Comparison of ENCODE assay signal across 8 mouse cellular contexts in genomic region chr15:102279783-102280520, GRCm38 (mm10). TPM values are rescaled to one million over a fixed set of nuclear protein-coding genes. Genes with fewer than 3 reads are reported as not detected.
DNase-seq lines count a peak whose midpoint lies in the region; ATAC-seq lines count a peak whose summit lies in the region.

No protein-coding gene starts in this region.

- H3K27ac ChIP-seq in midbrain, embryonic 16.5 days (ENCODE audit: low read length): peak overlapping the region; percentile 89

- peak overlapping the region; percentile 91 for H3K9ac ChIP-seq in midbrain, embryonic 16.5 days (ENCODE audit: low read depth, low read length)

- peaks cover 7% of the 10 kb centered on the region; the same call in 1 of the 2 replicates for H3K36me3 ChIP-seq in midbrain, embryonic 16.5 days (ENCODE audit: control insufficient read depth, insufficient read depth, low read length)

- peaks cover 17% of the 10 kb centered on the region for H3K4me1 ChIP-seq in midbrain, embryonic 16.5 days (ENCODE audit: control insufficient read depth, insufficient read depth, low read length)

- WGBS in midbrain, embryonic 16.5 days: 32% methylated on average over 13 of the region's 13 CpGs

- peak overlapping the region; percentile 90 for H3K4me3 ChIP-seq in midbrain, embryonic 16.5 days (ENCODE audit: low read depth, low read length)

- no peaks in the 10 kb centered on the region for H3K27me3 ChIP-seq in midbrain, embryonic 16.5 days (ENCODE audit: control insufficient read depth, insufficient read depth, low read depth, low read length)

- DNase-seq in cerebellum, postnatal 4 days (ENCODE audit: low spot score in 2 of 2): no peak
- peak; percentile 19 for DNase-seq in thymus, postnatal 4 days
- no peak for DNase-seq in thymus, postnatal 10 days (ENCODE audit: low spot score in 2 of 2)
- no peak for DNase-seq in right cerebral cortex, adult 18-20 months
- DNase-seq in ovary, postnatal 14 days (ENCODE audit: low spot score): no peak

- no peaks in the 10 kb centered on the region for H3K9me3 ChIP-seq in midbrain, embryonic 16.5 days (replicated peaks; ENCODE audit: control insufficient read depth, low read length, poor library complexity, severe bottlenecking)

- peak; percentile 38; the same call in 1 of the 2 replicates for ATAC-seq in cerebellum, adult (ENCODE audit: insufficient number of reproducible peaks, low FRiP score, low TSS enrichment)
- ATAC-seq in inflammation-experienced regulatory T-cells, adult 6 months: peak; percentile 3
- ATAC-seq in midbrain, embryonic 16.5 days: peak; percentile 44

- peak overlapping the region; percentile 79 for H3K4me2 ChIP-seq in midbrain, embryonic 16.5 days (ENCODE audit: low read length)

RNA-seq across cellular contexts. Expression of gene Mfsd5, which starts 0.7 kb away (rescaled TPM):
- 10 to 100 TPM; 30.8 to 33.1 (median 31.8) TPM for polyA plus RNA-seq in inflammation-experienced regulatory T-cells, adult 6 months (2017; shearing (Covaris generic))
- 58.7 and 59.8 TPM in 2 replicates for polyA plus RNA-seq in midbrain, embryonic 16.5 days (2015; fragmentation: Nextera tagmentation; extraction: Ambion mirVana)

RNA-seq across cellular contexts. Expression of gene Gm9918, which starts 9.6 kb away (rescaled TPM):
- polyA plus RNA-seq in inflammation-experienced regulatory T-cells, adult 6 months (2017; shearing (Covaris generic)): not detected
- not detected in 2 replicates for polyA plus RNA-seq in midbrain, embryonic 16.5 days (2015; fragmentation: Nextera tagmentation; extraction: Ambion mirVana)

RNA-seq across cellular contexts. Expression of gene Espl1, which starts 16.1 kb away (rescaled TPM):
- polyA plus RNA-seq in inflammation-experienced regulatory T-cells, adult 6 months (2017; shearing (Covaris generic)): 10 to 100 TPM in 1 of 3 experiments, 1 to 10 TPM in 2; 1.9 to 17.9 (median 3.2) TPM
- polyA plus RNA-seq in midbrain, embryonic 16.5 days (2015; fragmentation: Nextera tagmentation; extraction: Ambion mirVana): 4.0 and 4.7 TPM in 2 replicates

RNA-seq across cellular contexts. Expression of gene Rarg, which starts 22.6 kb away (rescaled TPM):
- 10 to 100 TPM; 15.5 to 18.4 (median 18.3) TPM for polyA plus RNA-seq in inflammation-experienced regulatory T-cells, adult 6 months (2017; shearing (Covaris generic))
- 4.1 and 6.0 TPM in 2 replicates for polyA plus RNA-seq in midbrain, embryonic 16.5 days (2015; fragmentation: Nextera tagmentation; extraction: Ambion mirVana)

RNA-seq across cellular contexts. Expression of gene Pfdn5, which starts 46.0 kb away (rescaled TPM):
- 1,000 to 10,000 TPM in 2 of 3 experiments, 100 to 1,000 TPM in 1; 936 to 1,841 (median 1,443) TPM for polyA plus RNA-seq in inflammation-experienced regulatory T-cells, adult 6 months (2017; shearing (Covaris generic))
- polyA plus RNA-seq in midbrain, embryonic 16.5 days (2015; fragmentation: Nextera tagmentation; extraction: Ambion mirVana): 479 TPM in 2 replicates
